Mouse (Mus musculus) thymus, adult 2 months (tissue): ENCODE data around the gene Svs1. TPM values are rescaled to one million over a fixed set of nuclear protein-coding genes. Genes with fewer than 3 reads are reported as not detected.

Source experiments
- DNase-seq: peaks from one replicate; pipeline ENCODE4 v3.0.0; 2021
- H3K27ac ChIP-seq: fragments of 200-500 bp; 2 replicates; pipeline ENCODE4 v1.5.1; 2012; ENCODE audit warnings: low read length, control low read depth; ENCODE audit not compliant: control insufficient read depth, insufficient read depth
- H3K27me3 ChIP-seq: fragments of 200-500 bp; 2 replicates; pipeline ENCODE4 v1.6.1; 2012; ENCODE audit warnings: mild to moderate bottlenecking, low read length, moderate library complexity, mixed read lengths; ENCODE audit not compliant: control insufficient read depth, insufficient read depth
- H3K36me3 ChIP-seq: fragments of 200-500 bp; 2 replicates; pipeline ENCODE4 v1.6.1; 2012; ENCODE audit warnings: mild to moderate bottlenecking, low read length, moderate library complexity; ENCODE audit not compliant: control insufficient read depth, insufficient read depth
- H3K4me1 ChIP-seq: fragments of 200-500 bp; replicated peaks from 2 replicates; pipeline ENCODE4 v1.6.1; 2012; ENCODE audit warnings: low read length; ENCODE audit not compliant: control insufficient read depth, insufficient read depth
- H3K4me3 ChIP-seq: fragments of 200-500 bp; 2 replicates; pipeline ENCODE4 v1.5.1; 2012; ENCODE audit warnings: mild to moderate bottlenecking, low read length, control low read depth, moderate library complexity; ENCODE audit not compliant: control insufficient read depth, insufficient read depth
- CTCF ChIP-seq: fragments of 200-500 bp; IDR thresholded peaks from 2 replicates; pipeline ENCODE4 v1.5.1; 2012; ENCODE audit warnings: mild to moderate bottlenecking, control low read depth, low read length, moderate library complexity, borderline replicate concordance; ENCODE audit not compliant: control insufficient read depth, poor library complexity, insufficient read depth; ENCODE audit errors: extremely low read depth
- POLR2A ChIP-seq: fragments of 200-500 bp; IDR thresholded peaks from 2 replicates; pipeline ENCODE4 v1.6.1; 2012; ENCODE audit warnings: mild to moderate bottlenecking, low read length, control low read depth, moderate library complexity; ENCODE audit not compliant: control insufficient read depth, poor library complexity, insufficient read depth; ENCODE audit errors: extremely low read depth
- WGBS: fragments of 180-500 bp; shearing (Covaris S2); methylation state at CpG from one replicate; pipeline ENCODE4 v1.1.7; 2018; 5-methylcytosine and 5-hydroxymethylcytosine counted together
- polyA plus RNA-seq: library from polyadenylated mRNA; depleted of rRNA; stranded (reverse); fragments of >200 nt; gene quantifications from 2 replicates; pipeline ENCODE4 v1.2.3, GENCODE M21; 2012

Gene Svs1
- polyA plus RNA-seq, 1 experiment = 0.11 TPM

GRCm38 (mm10) chr6:48982305-48982704, 4.4 kb upstream of the Svs1 start:
- no peak for DNase-seq
- Histone ChIP-seq H3K27ac (no peak overlapping the region), H3K4me1 (no peaks in the 10 kb centered on the region), H3K4me3 (no peak overlapping the region), H3K27me3 (no peaks in the 10 kb centered on the region), H3K36me3 (no peaks in the 10 kb centered on the region)
- WGBS = 78% methylated on average over 3 of the region's 3 CpGs
- TF ChIP-seq POLR2A (no peak), CTCF (no peak)

GRCm38 (mm10) chr6:48989971-48990370, 3.3 kb downstream of the Svs1 start:
- Histone ChIP-seq H3K36me3 (no peaks in the 10 kb centered on the region), H3K4me1 (no peaks in the 10 kb centered on the region), H3K4me3 (no peak overlapping the region), H3K27ac (no peak overlapping the region), H3K27me3 (no peaks in the 10 kb centered on the region)
- 96% methylated on average over 5 of the region's 5 CpGs for WGBS
- no peak for DNase-seq
- TF ChIP-seq POLR2A = no peak
- TF ChIP-seq CTCF = no peak

- TF ChIP-seq CTCF = no peak
- no peaks in the 10 kb centered on the region for H3K27me3 ChIP-seq
- 82% methylated on average over 4 of the region's 4 CpGs for WGBS
- no peak for DNase-seq
- no peaks in the 10 kb centered on the region for H3K36me3 ChIP-seq
- no peaks in the 10 kb centered on the region for H3K4me1 ChIP-seq
- H3K4me3 ChIP-seq = no peak overlapping the region
- H3K27ac ChIP-seq = no peak overlapping the region
Measured at GRCm38 (mm10) chr6:48991991-48992390, 5.3 kb downstream of the Svs1 start.

- TF ChIP-seq POLR2A (no peak), CTCF (no peak)
- DNase-seq = no peak
- Histone ChIP-seq H3K36me3 (no peaks in the 10 kb centered on the region), H3K4me1 (no peaks in the 10 kb centered on the region), H3K27me3 (no peaks in the 10 kb centered on the region), H3K27ac (no peak overlapping the region), H3K4me3 (no peak overlapping the region)
- WGBS = 86% methylated on average over 6 of the region's 6 CpGs
Measured at GRCm38 (mm10) chr6:48998186-48998585, 11.5 kb downstream of the Svs1 start.

- no peaks in the 10 kb centered on the region for H3K4me1 ChIP-seq
- 93% methylated on average over 4 of the region's 4 CpGs for WGBS
- no peak for TF ChIP-seq CTCF
- TF ChIP-seq POLR2A = no peak
- no peak overlapping the region for H3K4me3 ChIP-seq
- no peak for DNase-seq
- H3K27me3 ChIP-seq = no peaks in the 10 kb centered on the region
- no peaks in the 10 kb centered on the region for H3K36me3 ChIP-seq
- no peak overlapping the region for H3K27ac ChIP-seq
Measured at GRCm38 (mm10) chr6:48998796-48999195, 12.1 kb downstream of the Svs1 start.

- H3K4me3 ChIP-seq = no peak overlapping the region
- no peaks in the 10 kb centered on the region for H3K36me3 ChIP-seq
- 85% methylated on average over 4 of the region's 4 CpGs for WGBS
- H3K27me3 ChIP-seq = no peaks in the 10 kb centered on the region
- no peak for TF ChIP-seq CTCF
- TF ChIP-seq POLR2A = no peak
- DNase-seq = no peak
- no peaks in the 10 kb centered on the region for H3K4me1 ChIP-seq
- H3K27ac ChIP-seq = no peak overlapping the region
Measured at GRCm38 (mm10) chr6:49003381-49003780, 16.7 kb downstream of the Svs1 start.

- Histone ChIP-seq H3K36me3 (no peaks in the 10 kb centered on the region), H3K4me3 (no peak overlapping the region), H3K27me3 (no peaks in the 10 kb centered on the region), H3K4me1 (peaks cover 2% of the 10 kb centered on the region), H3K27ac (no peak overlapping the region)
- 2% methylated on average over 9 of the region's 9 CpGs for WGBS
- peak; percentile 83; the same call in 1 of the 2 replicates for TF ChIP-seq CTCF
- TF ChIP-seq POLR2A = no peak
- DNase-seq = peak; percentile 61
Measured at GRCm38 (mm10) chr6:49007981-49008380, 21.3 kb downstream of the Svs1 start.
